Mouse (Mus musculus): ENCODE measurements around the gene Selenos.

- TF ChIP-seq CTCF (IDR thresholded peaks at IDR 0.05; ENCODE audit: low read depth) (no peak), EP300 (IDR thresholded peaks at IDR 0.05; ENCODE audit: low read depth) (no peak)
Observed at GRCm38 (mm10) chr7:66111211-66111610, 31.8 kb downstream of the Selenos start.

Measured in liver, postnatal 0 days (tissue).